Mouse (Mus musculus): Measurements from ENCODE around the gene 1700022I11Rik. TPM values are rescaled to one million over a fixed set of nuclear protein-coding genes. Genes with fewer than 3 reads are reported as not detected.

1700022I11Rik gene
- polyA plus RNA-seq, 1 experiment, result 22.4 TPM

DNA sequence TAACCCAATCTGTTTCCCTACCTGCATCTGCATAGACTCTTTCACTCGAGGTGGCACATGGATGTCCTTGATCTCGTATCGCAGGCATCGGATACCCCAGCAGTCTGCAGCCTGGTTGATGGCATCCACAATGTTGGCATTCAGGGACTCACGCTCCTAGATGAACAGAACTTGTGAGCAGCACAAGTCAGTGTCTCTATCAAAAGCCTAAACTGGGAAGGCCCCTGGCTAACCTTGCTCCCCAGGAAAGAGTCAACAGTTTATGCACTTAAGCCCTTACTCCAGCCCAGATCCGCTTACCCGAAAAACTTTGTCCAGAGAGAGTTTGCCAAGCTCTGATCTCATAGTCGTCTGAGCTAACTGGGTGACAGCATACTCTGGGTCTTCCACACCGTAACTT, 60.3 kb downstream of the 1700022I11Rik start:
- no peak overlapping the region for H3K4me3 ChIP-seq (ENCODE audit: control insufficient read depth, low read depth, low read length)
- H3K27me3 ChIP-seq (ENCODE audit: control insufficient read depth, insufficient read depth, low read length), result no peaks in the 10 kb centered on the region
- H3K27ac ChIP-seq (ENCODE audit: control insufficient read depth, insufficient read depth, low read depth, low read length), result no peak overlapping the region
- TF ChIP-seq POLR2A (IDR thresholded peaks at IDR 0.05; ENCODE audit: control insufficient read depth, low read depth, low read length), result no peak
- TF ChIP-seq CTCF (IDR thresholded peaks at IDR 0.05; ENCODE audit: control insufficient read depth, insufficient read depth, insufficient replicate concordance, low read depth, low read length), result no peak
- peaks cover 8% of the 10 kb centered on the region for H3K4me1 ChIP-seq (ENCODE audit: control insufficient read depth, insufficient read depth, low read length)
- no peaks in the 10 kb centered on the region for H3K36me3 ChIP-seq (ENCODE audit: control insufficient read depth, insufficient read depth, low read length)

DNA sequence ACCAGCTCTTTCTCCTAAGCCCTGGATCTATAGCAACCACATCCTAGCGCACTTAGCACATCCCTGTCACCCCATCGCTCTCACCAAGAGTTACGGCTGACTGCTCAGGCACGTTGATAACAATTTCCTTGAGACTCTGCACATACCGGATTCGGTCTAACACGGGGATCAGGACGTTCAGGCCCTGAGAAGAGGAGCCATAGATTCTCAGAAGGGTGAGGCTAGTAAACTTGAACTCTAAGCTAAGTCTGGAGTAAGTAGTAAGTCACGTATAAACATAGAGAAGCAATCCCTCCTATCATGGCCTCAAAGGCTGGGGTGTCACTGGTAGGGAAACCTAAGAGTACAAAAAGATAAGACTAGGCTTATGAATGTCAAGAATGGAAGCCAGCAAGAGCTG, 60.9 kb downstream of the 1700022I11Rik start:
- Histone ChIP-seq H3K4me1 (ENCODE audit: control insufficient read depth, insufficient read depth, low read length) (peaks cover 4% of the 10 kb centered on the region; the same call in 1 of the 2 replicates), H3K27me3 (ENCODE audit: control insufficient read depth, insufficient read depth, low read length) (no peaks in the 10 kb centered on the region), H3K27ac (ENCODE audit: control insufficient read depth, insufficient read depth, low read depth, low read length) (0 out of 2 replicates have a peak overlapping the region, but pooled peaks have one; percentile 41), H3K4me3 (ENCODE audit: control insufficient read depth, low read depth, low read length) (peak overlapping the region; percentile 87; the same call in 1 of the 2 replicates), H3K36me3 (ENCODE audit: control insufficient read depth, insufficient read depth, low read length) (no peaks in the 10 kb centered on the region)
- TF ChIP-seq CTCF (IDR thresholded peaks at IDR 0.05; ENCODE audit: control insufficient read depth, insufficient read depth, insufficient replicate concordance, low read depth, low read length) (no peak), POLR2A (IDR thresholded peaks at IDR 0.05; ENCODE audit: control insufficient read depth, low read depth, low read length) (no peak)

DNA sequence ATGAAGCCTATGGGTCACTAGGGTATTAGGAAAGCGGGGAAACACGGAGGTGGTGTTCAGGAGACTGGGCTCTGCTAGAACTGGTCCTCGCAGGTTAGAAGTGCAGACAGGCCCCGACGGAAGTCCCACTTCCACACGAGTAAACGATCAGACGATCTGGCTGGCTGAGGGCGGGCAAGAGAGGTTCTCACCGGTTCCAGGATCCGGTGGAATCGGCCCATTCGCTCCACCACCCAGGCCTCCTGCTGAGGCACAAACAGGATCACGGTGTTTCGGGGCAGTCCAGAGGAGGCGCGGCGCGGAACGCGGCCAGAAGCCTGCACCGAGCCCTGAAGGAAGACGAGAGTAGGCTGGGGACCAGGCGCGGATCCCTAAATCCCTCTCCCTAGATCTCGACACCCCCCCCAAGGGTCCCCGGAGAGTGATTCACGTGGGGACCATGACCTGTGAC, 61.4 kb downstream of the 1700022I11Rik start:
- TF ChIP-seq CTCF (IDR thresholded peaks at IDR 0.05; ENCODE audit: control insufficient read depth, insufficient read depth, insufficient replicate concordance, low read depth, low read length) (no peak), POLR2A (IDR thresholded peaks at IDR 0.05; ENCODE audit: control insufficient read depth, low read depth, low read length) (no peak)
- H3K4me3 ChIP-seq (ENCODE audit: control insufficient read depth, low read depth, low read length), result peak overlapping the region; percentile 87
- H3K4me1 ChIP-seq (ENCODE audit: control insufficient read depth, insufficient read depth, low read length), result peaks cover 4% of the 10 kb centered on the region; the same call in 1 of the 2 replicates
- H3K36me3 ChIP-seq (ENCODE audit: control insufficient read depth, insufficient read depth, low read length), result no peaks in the 10 kb centered on the region
- no peaks in the 10 kb centered on the region for H3K27me3 ChIP-seq (ENCODE audit: control insufficient read depth, insufficient read depth, low read length)
- peak overlapping the region; percentile 41 for H3K27ac ChIP-seq (ENCODE audit: control insufficient read depth, insufficient read depth, low read depth, low read length)

DNA sequence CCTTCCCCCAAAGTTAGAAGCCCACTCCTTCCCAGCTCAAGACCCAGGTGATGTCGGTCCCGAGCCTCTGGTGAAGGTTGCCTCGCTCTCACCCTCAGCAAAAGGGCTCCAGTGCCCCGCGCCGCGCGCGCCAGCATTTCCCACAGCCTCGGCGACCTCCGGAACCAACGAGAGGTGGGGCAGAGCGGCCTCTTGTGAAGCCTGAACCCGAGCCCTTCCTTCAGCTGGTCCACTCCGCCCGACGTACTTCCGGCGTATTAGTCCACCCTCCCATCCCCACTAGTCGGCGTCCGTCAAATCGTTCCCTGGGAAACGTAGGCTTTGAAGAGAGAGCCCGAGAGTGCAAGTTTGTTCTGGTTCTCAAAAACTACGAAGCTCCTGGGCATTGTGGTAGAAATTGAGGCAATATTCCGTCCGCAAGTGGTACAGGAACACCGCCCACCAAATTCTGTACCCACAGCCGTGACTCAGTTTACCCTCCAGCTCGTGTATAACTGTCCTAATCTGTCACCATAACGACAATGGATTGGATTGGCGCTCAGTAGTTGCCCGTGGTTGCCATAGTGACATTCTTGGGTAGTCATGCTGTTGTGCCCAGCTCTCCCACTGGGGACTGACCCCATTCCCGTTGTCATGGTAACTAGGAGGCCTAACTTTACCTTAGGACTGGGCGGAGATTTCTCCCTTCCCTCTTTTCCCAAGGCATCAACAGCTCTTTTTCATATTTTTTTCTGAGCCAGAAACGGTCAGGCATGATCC, 62.0 kb downstream of the 1700022I11Rik start, which contains the start of gene Stoml2:
Gene Stoml2, minus strand, starts transcription at position 474 of the 759 bp plus-strand sequence.
- H3K36me3 ChIP-seq (ENCODE audit: control insufficient read depth, insufficient read depth, low read length), result no peaks in the 10 kb centered on the region

DNA sequence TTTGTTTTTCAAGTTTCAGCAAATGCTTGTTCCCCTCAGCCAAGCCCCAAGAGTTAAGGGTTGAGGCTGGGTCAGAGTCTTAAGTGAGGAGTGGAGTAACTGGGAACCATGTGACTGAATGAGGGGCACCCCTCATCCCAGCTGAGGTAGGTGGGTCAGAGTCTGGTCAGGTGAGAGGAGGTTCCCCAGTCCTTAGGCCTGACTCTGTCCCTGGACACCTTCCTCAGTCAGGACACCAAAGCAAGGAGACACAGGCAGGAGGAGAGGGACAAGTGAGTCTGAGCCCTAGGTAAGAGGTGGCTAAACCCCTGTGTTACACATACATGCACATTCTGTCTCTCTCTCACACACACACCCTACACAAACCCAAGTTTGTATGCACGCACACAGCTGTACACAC, 63.1 kb downstream of the 1700022I11Rik start:
- no peaks in the 10 kb centered on the region for H3K27me3 ChIP-seq (ENCODE audit: control insufficient read depth, insufficient read depth, low read length)
- no peak overlapping the region for H3K4me3 ChIP-seq (ENCODE audit: control insufficient read depth, low read depth, low read length)
- peaks cover 4% of the 10 kb centered on the region; the same call in 1 of the 2 replicates for H3K4me1 ChIP-seq (ENCODE audit: control insufficient read depth, insufficient read depth, low read length)
- H3K36me3 ChIP-seq (ENCODE audit: control insufficient read depth, insufficient read depth, low read length), result no peaks in the 10 kb centered on the region
- TF ChIP-seq CTCF (IDR thresholded peaks at IDR 0.05; ENCODE audit: control insufficient read depth, insufficient read depth, insufficient replicate concordance, low read depth, low read length), result no peak
- no peak for TF ChIP-seq POLR2A (IDR thresholded peaks at IDR 0.05; ENCODE audit: control insufficient read depth, low read depth, low read length)
- no peak overlapping the region for H3K27ac ChIP-seq (ENCODE audit: control insufficient read depth, insufficient read depth, low read depth, low read length)

More for the DNA sequence above, 62.0 kb downstream of the 1700022I11Rik start, which contains the start of gene Stoml2:
- peak within 1 kb of the TSS; percentile 85 for H3K27ac ChIP-seq (ENCODE audit: control insufficient read depth, insufficient read depth, low read depth, low read length)
- no peaks in the 10 kb centered on the region for H3K27me3 ChIP-seq (ENCODE audit: control insufficient read depth, insufficient read depth, low read length)
- peak within 1 kb of the TSS; percentile 87 for H3K4me3 ChIP-seq (ENCODE audit: control insufficient read depth, low read depth, low read length)
- no peak for TF ChIP-seq CTCF (IDR thresholded peaks at IDR 0.05; ENCODE audit: control insufficient read depth, insufficient read depth, insufficient replicate concordance, low read depth, low read length)
- TF ChIP-seq POLR2A (IDR thresholded peaks at IDR 0.05; ENCODE audit: control insufficient read depth, low read depth, low read length), result peak; percentile 60
- H3K4me1 ChIP-seq (ENCODE audit: control insufficient read depth, insufficient read depth, low read length), result peaks cover 4% of the 10 kb centered on the region; the same call in 1 of the 2 replicates

Other genes with a start within 250 kb of the 1700022I11Rik start
- 13.8 and 14.9 TPM in 2 replicates for gene 4930578G10Rik, start 234.1 kb upstream of the 1700022I11Rik start, polyA plus RNA-seq (2012; rRNA removed)
- 1.2 and 1.6 TPM in 2 replicates for gene Ccl19, start 213.0 kb upstream of the 1700022I11Rik start, polyA plus RNA-seq (2012; rRNA removed)
- gene Ccl21a, start 195.6 kb upstream of the 1700022I11Rik start, polyA plus RNA-seq (2012; rRNA removed), result 4.0 and 4.4 TPM in 2 replicates
- gene Fam205a1, start 115.7 kb upstream of the 1700022I11Rik start, polyA plus RNA-seq (2012; rRNA removed), result 18.8 and 19.9 TPM in 2 replicates
- gene Gm12394, start 112.8 kb upstream of the 1700022I11Rik start, polyA plus RNA-seq (2012; rRNA removed), result 0.07 and 0.20 TPM in 2 replicates
- gene Fam205c, start 95.4 kb upstream of the 1700022I11Rik start, polyA plus RNA-seq (2012; rRNA removed), result 209 and 240 TPM in 2 replicates
- gene Phf24, start 52.9 kb upstream of the 1700022I11Rik start, polyA plus RNA-seq (2012; rRNA removed), result 1.3 and 1.7 TPM in 2 replicates
- gene Dnajb5, start 19.8 kb upstream of the 1700022I11Rik start, polyA plus RNA-seq (2012; rRNA removed), result 7.6 and 8.2 TPM in 2 replicates
- gene Vcp, start 30.9 kb downstream of the 1700022I11Rik start, polyA plus RNA-seq (2012; rRNA removed), result 78.0 and 85.5 TPM in 2 replicates
- gene Fancg, start 40.9 kb downstream of the 1700022I11Rik start, polyA plus RNA-seq (2012; rRNA removed), result 96.4 and 104 TPM in 2 replicates
- gene Pigo, start 56.2 kb downstream of the 1700022I11Rik start, polyA plus RNA-seq (2012; rRNA removed), result 36.3 and 42.0 TPM in 2 replicates
- 19.8 and 22.7 TPM in 2 replicates for gene Stoml2, start 62.1 kb downstream of the 1700022I11Rik start, polyA plus RNA-seq (2012; rRNA removed)
- gene Fam214b, start 76.6 kb downstream of the 1700022I11Rik start, polyA plus RNA-seq (2012; rRNA removed), result 41.4 and 46.3 TPM in 2 replicates
- 17.4 and 20.6 TPM in 2 replicates for gene Unc13b, start 89.3 kb downstream of the 1700022I11Rik start, polyA plus RNA-seq (2012; rRNA removed)

Data from testis, adult 2 months (tissue).